Mouse (Mus musculus) kidney, postnatal 0 days (tissue): Measurements from ENCODE around the gene Nr2f6. TPM values are rescaled to one million over a fixed set of nuclear protein-coding genes. Genes with fewer than 3 reads are reported as not detected.

Source experiments
- ATAC-seq: fragments of 200-750 bp; cut with Nextera tagmentation; replicated peaks from 2 replicates; pipeline ENCODE4 v1.8.0; 2017; ENCODE audit warnings: low read depth, moderate number of reproducible peaks, moderate TSS enrichment, moderate library complexity; ENCODE audit not compliant: low FRiP score
- DNase-seq: peaks from one replicate; pipeline ENCODE4 v3.0.0-alpha.2; 2016; ENCODE audit warnings: low spot score
- H3K27ac ChIP-seq: fragments of 300-500 bp; sonication (generic); 2 replicates; pipeline ENCODE4 v1.5.1; 2014; ENCODE audit warnings: mild to moderate bottlenecking
- H3K27me3 ChIP-seq: fragments of 300-500 bp; sonication (generic); 2 replicates; pipeline ENCODE4 v1.6.1; 2014; ENCODE audit warnings: low read length, mixed read lengths; ENCODE audit not compliant: insufficient read depth
- H3K36me3 ChIP-seq: fragments of 300-500 bp; sonication (generic); 2 replicates; pipeline ENCODE4 v1.6.1; 2014; ENCODE audit warnings: low read length, mixed read lengths; ENCODE audit not compliant: insufficient read depth
- H3K4me1 ChIP-seq: fragments of 300-500 bp; sonication (generic); replicated peaks from 2 replicates; pipeline ENCODE4 v1.6.1; 2014; ENCODE audit warnings: antibody characterized with exemption, low read length, mixed read lengths; ENCODE audit not compliant: insufficient read depth
- H3K4me2 ChIP-seq: fragments of 300-500 bp; sonication (generic); 2 replicates; pipeline ENCODE4 v1.6.1; 2014; ENCODE audit warnings: mild to moderate bottlenecking, low read length, moderate library complexity, mixed read lengths
- H3K4me3 ChIP-seq: fragments of 300-500 bp; sonication (generic); replicated peaks from 2 replicates; pipeline ENCODE4 v1.5.1; 2014; ENCODE audit warnings: low read depth, low read length
- H3K9ac ChIP-seq: fragments of 300-500 bp; sonication (generic); 2 replicates; pipeline ENCODE4 v1.6.1; 2014; ENCODE audit warnings: low read depth, low read length
- H3K9me3 ChIP-seq: fragments of 300-500 bp; sonication (generic); replicated peaks from 2 replicates; pipeline ENCODE4 v1.6.1; 2016; ENCODE audit warnings: low read length, inconsistent platforms, mixed read lengths
- CTCF ChIP-seq: IDR thresholded peaks from 2 replicates; pipeline ENCODE4 v1.5.1; 2016; ENCODE audit warnings: antibody characterized with exemption, low read depth, mild to moderate bottlenecking, moderate library complexity
- WGBS: fragments of 180-500 bp; shearing (Covaris S2); extraction: QIAGEN DNeasy Blood & Tissue Kit; methylation state at CpG from one replicate; pipeline ENCODE4 v1.1.7; 2014; 5-methylcytosine and 5-hydroxymethylcytosine counted together
- polyA plus RNA-seq: library from polyadenylated mRNA; unstranded; fragments of >200 nt; fragmentation: Nextera tagmentation; extraction: Ambion mirVana; gene quantifications from 2 replicates; pipeline ENCODE4 v1.2.1, GENCODE M21; 2015

The Nr2f6 gene
- polyA plus RNA-seq, 1 experiment from 2014 or later, result 138 TPM

DNA sequence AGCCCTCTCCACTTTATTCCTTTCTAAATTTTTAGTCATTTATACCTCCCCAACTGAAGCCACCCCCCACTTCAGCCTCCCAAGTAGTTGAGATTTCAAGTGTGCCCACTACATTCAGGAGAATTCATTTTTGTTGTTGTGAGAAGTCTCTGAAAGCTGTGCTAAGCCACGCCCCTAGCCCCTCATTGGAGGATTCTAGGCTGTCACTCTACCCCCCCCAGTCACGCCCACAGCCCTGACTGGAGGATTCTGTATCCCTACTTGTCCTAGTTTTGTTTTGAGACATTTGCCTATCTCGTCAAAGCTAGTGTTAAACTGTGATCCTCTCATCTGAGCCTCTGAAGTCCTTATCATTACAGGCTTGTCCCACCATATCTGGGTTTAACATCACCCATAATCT lies 11.1 kb upstream of the Nr2f6 start:
- 17% methylated on average over 3 of the region's 3 CpGs for WGBS
- DNase-seq (peak; percentile 77), ATAC-seq (no peak; the same call in 1 of the 2 replicates)
- H3K4me1 ChIP-seq, result peaks cover 5% of the 10 kb centered on the region
- no peak overlapping the region; the same call in 1 of the 2 replicates for H3K4me3 ChIP-seq
- no peaks in the 10 kb centered on the region for H3K9me3 ChIP-seq
- no peak overlapping the region for H3K27ac ChIP-seq
- H3K36me3 ChIP-seq, result no peaks in the 10 kb centered on the region
- no peak for TF ChIP-seq CTCF
- no peak overlapping the region for H3K9ac ChIP-seq
- H3K27me3 ChIP-seq, result no peaks in the 10 kb centered on the region
- peak overlapping the region; percentile 23; the same call in 1 of the 2 replicates for H3K4me2 ChIP-seq

DNA sequence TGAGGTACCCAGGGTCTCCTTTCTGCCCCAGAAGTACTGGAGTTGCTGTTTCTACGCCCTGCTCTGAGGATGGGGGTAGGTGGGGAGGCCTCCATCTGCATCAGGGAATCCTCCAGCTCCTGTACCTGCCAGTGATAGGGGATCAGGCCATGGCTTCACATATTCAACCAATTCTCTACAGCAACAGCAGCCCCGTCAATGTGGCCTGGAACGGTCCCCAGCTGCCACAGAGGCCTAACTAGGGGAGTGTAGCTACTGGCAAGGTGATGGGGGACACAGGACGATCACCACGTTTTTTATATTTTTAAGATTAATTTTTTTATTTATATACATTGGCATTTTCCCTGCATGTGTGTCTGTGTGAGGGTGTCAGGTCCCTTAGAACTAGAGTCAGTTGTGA lies 10.6 kb upstream of the Nr2f6 start:
- DNase-seq (no peak), ATAC-seq (no peak)
- 77% methylated on average over 5 of the region's 5 CpGs for WGBS

DNA sequence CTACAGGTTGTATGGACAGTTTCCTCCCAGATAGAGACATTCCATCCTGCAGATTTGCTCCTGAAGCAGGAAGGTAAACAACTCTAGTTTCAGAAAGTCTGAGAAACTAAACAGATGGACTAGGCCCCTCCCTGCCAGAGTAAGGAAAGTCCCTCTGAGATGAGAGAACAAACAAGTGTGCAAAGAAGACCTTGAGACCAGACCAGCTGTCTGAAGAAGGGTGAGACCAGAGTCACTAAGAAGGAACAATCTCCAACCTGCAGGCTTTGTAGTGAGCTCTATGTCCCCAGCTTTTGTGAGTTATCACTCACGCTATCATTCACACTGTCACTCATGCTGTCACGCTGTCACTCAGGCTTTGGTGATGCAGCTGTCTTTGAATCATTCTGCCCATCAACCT lies 9.9 kb upstream of the Nr2f6 start:
- no peak for TF ChIP-seq CTCF
- Histone ChIP-seq H3K27ac (no peak overlapping the region), H3K9ac (no peak overlapping the region), H3K36me3 (no peaks in the 10 kb centered on the region), H3K4me3 (no peak overlapping the region), H3K4me2 (no peak overlapping the region), H3K4me1 (no peaks in the 10 kb centered on the region; the same call in 1 of the 2 replicates), H3K27me3 (no peaks in the 10 kb centered on the region), H3K9me3 (no peaks in the 10 kb centered on the region)
- 89% methylated on average over 2 of the region's 2 CpGs for WGBS
- ATAC-seq, result no peak
- no peak for DNase-seq

More for the DNA sequence above, 10.6 kb upstream of the Nr2f6 start:
- Histone ChIP-seq H3K4me2 (no peak overlapping the region), H3K27ac (no peak overlapping the region), H3K36me3 (no peaks in the 10 kb centered on the region), H3K9me3 (no peaks in the 10 kb centered on the region), H3K4me3 (no peak overlapping the region), H3K4me1 (peaks cover 2% of the 10 kb centered on the region), H3K9ac (no peak overlapping the region), H3K27me3 (no peaks in the 10 kb centered on the region)
- TF ChIP-seq CTCF, result no peak

DNA sequence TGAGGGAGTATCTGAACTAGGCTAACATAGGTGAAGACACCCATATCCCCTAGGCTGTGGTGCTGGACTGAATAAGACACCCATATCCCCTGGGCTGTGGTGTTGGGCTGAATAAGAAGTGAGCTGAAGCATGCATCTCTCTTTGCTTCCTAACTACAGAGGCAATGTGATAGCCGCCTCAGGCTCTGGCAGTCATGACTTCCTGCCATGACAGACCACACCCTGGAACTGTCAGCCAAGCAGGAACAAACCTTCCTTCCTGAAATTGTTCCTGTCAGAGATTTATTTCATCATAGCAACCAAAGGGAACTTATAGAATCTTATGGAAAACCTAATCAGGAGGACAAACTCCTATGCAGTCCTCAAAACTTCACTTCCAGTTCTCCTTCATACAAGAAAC lies 6.5 kb upstream of the Nr2f6 start:
- Histone ChIP-seq H3K4me1 (peaks cover 6% of the 10 kb centered on the region), H3K9ac (no peak overlapping the region), H3K36me3 (no peaks in the 10 kb centered on the region), H3K4me3 (no peak overlapping the region), H3K27ac (no peak overlapping the region), H3K27me3 (no peaks in the 10 kb centered on the region), H3K4me2 (no peak overlapping the region), H3K9me3 (no peaks in the 10 kb centered on the region)
- 54% methylated on average over 1 of the region's 1 CpGs for WGBS
- TF ChIP-seq CTCF, result no peak
- DNase-seq (no peak), ATAC-seq (no peak)

DNA sequence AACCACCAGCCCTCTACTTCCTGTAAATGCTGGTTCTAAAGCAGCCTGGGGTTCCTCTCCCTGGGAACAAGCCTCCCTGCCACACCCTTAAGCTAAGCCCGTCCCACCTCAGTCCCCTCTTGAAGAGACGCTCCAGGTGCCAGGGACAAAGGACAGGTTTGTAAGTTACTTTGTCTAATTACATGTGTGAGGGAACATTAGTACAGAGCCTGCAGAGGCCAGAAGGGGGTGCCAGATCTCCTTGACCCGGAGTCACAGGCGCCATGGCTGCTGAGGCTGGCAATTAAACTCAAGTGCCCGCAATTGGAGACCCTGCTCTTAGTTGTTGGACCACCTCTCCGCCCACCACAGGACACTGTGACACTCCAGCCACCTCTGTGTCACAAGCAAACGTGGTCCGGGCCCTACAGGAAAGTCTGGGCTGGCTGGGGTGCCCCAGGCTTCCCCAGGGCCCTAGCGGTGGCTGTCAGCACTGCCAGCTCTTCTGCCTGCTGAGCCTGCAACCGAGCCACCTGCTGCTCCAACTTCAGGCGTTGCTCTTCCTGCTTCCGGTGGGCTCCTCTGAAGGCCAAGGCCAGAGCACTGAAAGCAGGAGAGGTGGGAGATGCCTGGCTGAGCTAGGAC lies 3.6 kb upstream of the Nr2f6 start:
- no peak overlapping the region for H3K27ac ChIP-seq
- WGBS, result 74% methylated on average over 12 of the region's 12 CpGs
- TF ChIP-seq CTCF, result peak; percentile 35
- H3K27me3 ChIP-seq, result no peaks in the 10 kb centered on the region
- H3K9ac ChIP-seq, result no peak overlapping the region
- H3K36me3 ChIP-seq, result no peaks in the 10 kb centered on the region
- H3K4me3 ChIP-seq, result no peak overlapping the region
- ATAC-seq, result no peak
- H3K4me2 ChIP-seq, result no peak overlapping the region
- DNase-seq, result no peak
- no peaks in the 10 kb centered on the region for H3K9me3 ChIP-seq
- H3K4me1 ChIP-seq, result peaks cover 14% of the 10 kb centered on the region

DNA sequence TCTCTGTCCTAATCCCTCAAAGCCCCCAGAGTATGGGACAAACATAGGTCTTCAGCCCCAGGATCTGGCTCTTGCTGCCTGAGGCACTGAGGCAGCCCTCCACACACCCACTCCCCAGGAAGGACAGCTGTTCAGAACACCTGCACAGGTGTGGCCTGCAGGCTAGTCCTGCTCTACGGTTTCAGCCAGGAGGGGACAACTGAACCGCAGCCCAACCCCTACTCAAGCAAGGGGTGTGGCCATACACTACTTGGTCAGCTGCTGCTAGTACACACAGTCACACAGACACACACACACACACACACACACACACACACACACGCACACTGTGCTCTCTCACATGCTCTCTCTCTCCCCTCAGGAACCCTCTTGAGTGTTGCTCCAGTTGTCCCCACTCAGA lies 2.1 kb upstream of the Nr2f6 start:
- peak overlapping the region; percentile 37; the same call in 1 of the 2 replicates for H3K9ac ChIP-seq
- WGBS, result 53% methylated on average over 3 of the region's 3 CpGs
- DNase-seq, result no peak

DNA sequence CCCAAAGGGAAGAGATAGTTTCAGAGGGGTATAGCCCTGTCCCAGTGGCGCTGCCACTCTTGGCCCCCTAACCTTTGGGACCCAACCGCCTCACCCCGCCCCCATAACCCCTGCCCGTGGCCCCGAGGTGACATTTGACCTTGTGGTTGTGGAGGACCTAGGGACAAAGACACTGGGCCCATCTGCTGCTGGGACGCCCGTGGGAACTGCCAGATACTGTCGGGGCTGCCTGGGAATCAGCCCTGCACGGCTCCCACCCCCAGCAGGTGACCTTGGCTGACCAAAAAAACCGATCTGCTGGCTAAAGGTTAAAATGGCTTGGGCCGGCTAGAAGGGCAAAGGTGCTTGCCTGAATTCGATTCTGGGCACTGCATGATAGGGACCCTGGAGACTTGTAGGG lies 1.6 kb upstream of the Nr2f6 start:
- no peaks in the 10 kb centered on the region for H3K27me3 ChIP-seq
- no peak for DNase-seq
- no peak for ATAC-seq
- peak overlapping the region; percentile 37; the same call in 1 of the 2 replicates for H3K9ac ChIP-seq
- no peak overlapping the region for H3K4me3 ChIP-seq
- no peak overlapping the region for H3K4me2 ChIP-seq
- H3K9me3 ChIP-seq, result no peaks in the 10 kb centered on the region
- peak overlapping the region; percentile 99 for H3K27ac ChIP-seq
- 20% methylated on average over 12 of the region's 12 CpGs for WGBS
- H3K4me1 ChIP-seq, result peaks cover 30% of the 10 kb centered on the region
- TF ChIP-seq CTCF, result no peak
- H3K36me3 ChIP-seq, result no peaks in the 10 kb centered on the region

More for the DNA sequence above, 2.1 kb upstream of the Nr2f6 start:
- Histone ChIP-seq H3K4me3 (no peak overlapping the region), H3K27ac (peak overlapping the region; percentile 99), H3K9me3 (no peaks in the 10 kb centered on the region), H3K36me3 (no peaks in the 10 kb centered on the region), H3K27me3 (no peaks in the 10 kb centered on the region), H3K4me2 (no peak overlapping the region), H3K4me1 (peaks cover 26% of the 10 kb centered on the region)
- ATAC-seq, result no peak
- TF ChIP-seq CTCF, result no peak
